Mouse (Mus musculus) MEL (cell line): Measurements from ENCODE around the gene Hcn2. TPM values are rescaled to one million over a fixed set of nuclear protein-coding genes. Genes with fewer than 3 reads are reported as not detected.

Source experiments
- DNase-seq: peaks from one replicate; pipeline ENCODE4 v3.0.0; 2011; ENCODE audit warnings: low read depth, low spot score
- H3K27ac ChIP-seq: 2 replicates; pipeline ENCODE4 v1.5.1; 2012; ENCODE audit warnings: low read depth, mild to moderate bottlenecking, control low read depth, low read length, moderate library complexity; ENCODE audit not compliant: control insufficient read depth
- H3K27me3 ChIP-seq, 2 experiments: fragments of 150-350 bp in 1 of 2; sonication (generic) in 1 of 2; 2 replicates each; pipeline ENCODE4 v1.6.1; 2012; ENCODE audit warnings: low read length in 2 of 2, mild to moderate bottlenecking in 2 of 2, improper control_type of control experiment in 1 of 2, moderate library complexity in 1 of 2; ENCODE audit not compliant: insufficient read depth in 2 of 2, control insufficient read depth in 1 of 2
- H3K36me3 ChIP-seq, 2 experiments: 2 replicates each; pipeline ENCODE4 v1.6.1; 2012 to 2014; ENCODE audit warnings: low read length in 2 of 2, improper control_type of control experiment in 1 of 2, inconsistent platforms in 1 of 2, mild to moderate bottlenecking in 1 of 2; ENCODE audit not compliant: insufficient read depth in 2 of 2, control insufficient read depth in 1 of 2
- H3K4me1 ChIP-seq, 2 experiments: fragments of 150-350 bp in 1 of 2; sonication (generic) in 1 of 2; 2 replicates each; pipeline ENCODE4 v1.6.1; 2012; ENCODE audit warnings: low read length in 2 of 2, improper control_type of control experiment in 1 of 2, mild to moderate bottlenecking in 1 of 2; ENCODE audit not compliant: insufficient read depth in 2 of 2, control insufficient read depth in 1 of 2
- H3K4me3 ChIP-seq, 2 experiments: fragments of 150-350 bp in 1 of 2; sonication (generic) in 1 of 2; 2 replicates each; pipeline ENCODE4 v1.5.1; 2012; ENCODE audit warnings: low read depth in 2 of 2, low read length in 2 of 2, mild to moderate bottlenecking in 2 of 2, moderate library complexity in 2 of 2, control low read depth in 1 of 2, improper control_type of control experiment in 1 of 2; ENCODE audit not compliant: control insufficient read depth in 1 of 2, insufficient read depth in 1 of 2
- H3K79me2 ChIP-seq: 2 replicates; pipeline ENCODE4 v1.6.1; 2012; ENCODE audit warnings: mild to moderate bottlenecking, low read length, moderate library complexity; ENCODE audit not compliant: control insufficient read depth, poor library complexity, insufficient read depth
- H3K9ac ChIP-seq: 2 replicates; pipeline ENCODE4 v1.6.1; 2012; ENCODE audit warnings: low read depth, mild to moderate bottlenecking, control low read depth, low read length, moderate library complexity; ENCODE audit not compliant: control insufficient read depth, poor library complexity, severe bottlenecking
- H3K9me3 ChIP-seq: fragments of 150-350 bp; sonication (generic); replicated peaks from 2 replicates; pipeline ENCODE4 v1.6.1; 2012; ENCODE audit warnings: mild to moderate bottlenecking, low read length, improper control_type of control experiment, moderate library complexity; ENCODE audit not compliant: insufficient read depth
- BHLHE40 ChIP-seq: IDR thresholded peaks from 2 replicates; pipeline ENCODE4 v1.6.1; 2012; ENCODE audit warnings: low read depth, mild to moderate bottlenecking, inconsistent platforms, low read length, improper control_type of control experiment, borderline replicate concordance
- CTCF ChIP-seq, 3 experiments: IDR thresholded peaks in 2 of 3; conservative IDR thresholded peaks in 1 of 3; 2 replicates each; pipeline ENCODE4 v1.5.1; 2011 to 2012; ENCODE audit warnings: low read length in 3 of 3, low read depth in 2 of 3, mild to moderate bottlenecking in 2 of 3, improper control_type of control experiment in 1 of 3, inconsistent platforms in 1 of 3, mixed read lengths in 1 of 3, moderate library complexity in 1 of 3; ENCODE audit not compliant: control insufficient read depth in 1 of 3, insufficient read depth in 1 of 3, poor library complexity in 1 of 3, severe bottlenecking in 1 of 3
- E2F4 ChIP-seq: IDR thresholded peaks from 2 replicates; pipeline ENCODE4 v1.6.1; 2011; ENCODE audit warnings: low read depth, low read length, improper control_type of control experiment, borderline replicate concordance
- EP300 ChIP-seq, 2 experiments: IDR thresholded peaks; 2 replicates each; pipeline ENCODE4 v1.6.1; 2011; ENCODE audit warnings: improper control_type of control experiment in 2 of 2, low read length in 2 of 2, low read depth in 1 of 2, mild to moderate bottlenecking in 1 of 2
- ETS1 ChIP-seq: IDR thresholded peaks from 2 replicates; pipeline ENCODE4 v1.6.1; 2012; ENCODE audit warnings: low read depth, mild to moderate bottlenecking, inconsistent platforms, low read length, improper control_type of control experiment, moderate library complexity
- GABPA ChIP-seq: IDR thresholded peaks from 2 replicates; pipeline ENCODE4 v1.6.1; 2012; ENCODE audit warnings: low read depth, mild to moderate bottlenecking, inconsistent platforms, low read length, improper control_type of control experiment, moderate library complexity
- GATA1 ChIP-seq: IDR thresholded peaks from 2 replicates; pipeline ENCODE4 v1.6.1; 2011; ENCODE audit warnings: low read depth, low read length, improper control_type of control experiment
- JUND ChIP-seq: IDR thresholded peaks from 2 replicates; pipeline ENCODE4 v1.6.1; 2011; ENCODE audit warnings: low read depth, mild to moderate bottlenecking, improper control_type of control experiment, low read length
- MAFK ChIP-seq: IDR thresholded peaks from 2 replicates; pipeline ENCODE4 v1.6.1; 2011; ENCODE audit warnings: low read depth, mild to moderate bottlenecking, low read length, improper control_type of control experiment, borderline replicate concordance
- MAX ChIP-seq: IDR thresholded peaks from 2 replicates; pipeline ENCODE4 v1.6.1; 2011; ENCODE audit warnings: low read length, improper control_type of control experiment
- MEF2A ChIP-seq: IDR thresholded peaks from 2 replicates; pipeline ENCODE4 v1.6.1; 2014; ENCODE audit warnings: low read depth, mild to moderate bottlenecking, inconsistent platforms, low read length, improper control_type of control experiment; ENCODE audit not compliant: poor library complexity, insufficient replicate concordance, severe bottlenecking; ENCODE audit errors: extremely low read depth
- MYB ChIP-seq: IDR thresholded peaks from 2 replicates; pipeline ENCODE4 v1.6.1; 2011; ENCODE audit warnings: mild to moderate bottlenecking, low read depth, low read length, improper control_type of control experiment
- MYC ChIP-seq: IDR thresholded peaks from 2 replicates; pipeline ENCODE4 v1.6.1; 2011; ENCODE audit warnings: low read depth, mild to moderate bottlenecking, low read length, improper control_type of control experiment, moderate library complexity
- NRF1 ChIP-seq: IDR thresholded peaks from 2 replicates; pipeline ENCODE4 v1.6.1; 2014; ENCODE audit warnings: low read depth, mild to moderate bottlenecking, inconsistent platforms, low read length, improper control_type of control experiment, moderate library complexity; ENCODE audit not compliant: poor library complexity, insufficient read depth, severe bottlenecking
- RAD21 ChIP-seq: IDR thresholded peaks from 2 replicates; pipeline ENCODE4 v1.6.1; 2011; ENCODE audit warnings: mild to moderate bottlenecking, low read depth, low read length, improper control_type of control experiment
- RCOR1 ChIP-seq: IDR thresholded peaks from 2 replicates; pipeline ENCODE4 v1.6.1; 2012; ENCODE audit warnings: low read depth, mild to moderate bottlenecking, inconsistent platforms, low read length, improper control_type of control experiment
- SIN3A ChIP-seq: IDR thresholded peaks from 2 replicates; pipeline ENCODE4 v1.6.1; 2012; ENCODE audit warnings: low read length, improper control_type of control experiment, inconsistent platforms
- TAL1 ChIP-seq: IDR thresholded peaks from 2 replicates; pipeline ENCODE4 v1.6.1; 2012; ENCODE audit warnings: mild to moderate bottlenecking, inconsistent platforms, low read length, moderate library complexity, mixed read lengths
- USF1 ChIP-seq: IDR thresholded peaks from 2 replicates; pipeline ENCODE4 v1.6.1; 2014; ENCODE audit warnings: low read depth, mild to moderate bottlenecking, inconsistent platforms, low read length, improper control_type of control experiment, moderate library complexity
- USF2 ChIP-seq, 2 experiments: IDR thresholded peaks; 2 replicates each; pipeline ENCODE4 v1.6.1; 2011 to 2012; ENCODE audit warnings: improper control_type of control experiment in 2 of 2, low read length in 2 of 2, borderline replicate concordance in 1 of 2, inconsistent platforms in 1 of 2, low read depth in 1 of 2, mild to moderate bottlenecking in 1 of 2; ENCODE audit not compliant: insufficient read depth in 1 of 2
- ZKSCAN1 ChIP-seq: IDR thresholded peaks from 2 replicates; pipeline ENCODE4 v1.6.1; 2012; ENCODE audit warnings: low read depth, mild to moderate bottlenecking, inconsistent platforms, low read length, improper control_type of control experiment, moderate library complexity
- ZMIZ1 ChIP-seq: IDR thresholded peaks from 2 replicates; pipeline ENCODE4 v1.6.1; 2012; ENCODE audit warnings: low read depth, mild to moderate bottlenecking, inconsistent platforms, low read length, improper control_type of control experiment, moderate library complexity
- ZNF384 ChIP-seq: IDR thresholded peaks from 2 replicates; pipeline ENCODE4 v1.6.1; 2012; ENCODE audit warnings: low read depth, mild to moderate bottlenecking, inconsistent platforms, low read length, improper control_type of control experiment
- polyA plus RNA-seq, 2 experiments: library from polyadenylated mRNA; stranded (reverse) in 1 of 2; unstranded in 1 of 2; fragments of >175 nt in 1 of 2; fragments of >200 nt in 1 of 2; gene quantifications; 2 replicates each; pipeline versions ENCODE4 v1.2.1 to v1.2.4; 2012; ENCODE audit warnings: low replicate concordance in 2 of 2, low read depth in 1 of 2; ENCODE audit not compliant: insufficient read length in 2 of 2, insufficient read depth in 1 of 2, missing spikeins in 1 of 2
- total RNA-seq: library from RNA; depleted of rRNA; stranded (reverse); fragments of 300-350 nt; gene quantifications from 2 replicates; pipeline ENCODE4 v1.2.3, GENCODE M21; 2012

Hcn2 gene
- total and polyA plus RNA-seq, 3 experiments: 0.42 to 1.6 TPM; not detected in 1

- no peak for TF ChIP-seq E2F4
Observed at GRCm38 (mm10) chr10:79671396-79672087, 44.9 kb upstream of the Hcn2 start (continued).

- H3K9me3 ChIP-seq: no peaks in the 10 kb centered on the region
- peaks cover 0 to 4% of the 10 kb centered on the region in 2 experiments; a peak in 1 of 4 replicates for H3K36me3 ChIP-seq
- TF ChIP-seq RCOR1: no peak
- no peak for TF ChIP-seq MYC
- no peak for TF ChIP-seq EP300 (IDR thresholded peaks at IDR 0.05; ENCODE audit: low read depth in 1 of 2, low read length in 2 of 2)
- no peak for TF ChIP-seq BHLHE40
- TF ChIP-seq RAD21: no peak
- no peak for TF ChIP-seq JUND
- no peak for TF ChIP-seq MAFK
- no peak for TF ChIP-seq NRF1
- TF ChIP-seq MYB: no peak
- no peak for TF ChIP-seq USF1
- no peak for TF ChIP-seq ZNF384
- TF ChIP-seq TAL1: no peak
- TF ChIP-seq ZKSCAN1: no peak
- TF ChIP-seq ZMIZ1: no peak
- TF ChIP-seq GATA1: no peak
- no peak for TF ChIP-seq MEF2A
- no peak for TF ChIP-seq ETS1
- H3K9ac ChIP-seq: no peak overlapping the region
- DNase-seq: no peak
- H3K27me3 ChIP-seq: no peaks in the 10 kb centered on the region
- peaks cover 11% of the 10 kb centered on the region for H3K79me2 ChIP-seq
- H3K4me1 ChIP-seq: peaks cover 0 to 9% of the 10 kb centered on the region in 2 experiments; a peak in 3 of 4 replicates
- H3K4me3 ChIP-seq: no peak overlapping the region
- H3K27ac ChIP-seq: no peak overlapping the region
Observed at GRCm38 (mm10) chr10:79672088-79672455, 44.4 kb upstream of the Hcn2 start.

GRCm38 (mm10) chr10:79673054-79673453 lies 43.4 kb upstream of the Hcn2 start:
- no peaks in the 10 kb centered on the region for H3K27me3 ChIP-seq
- H3K27ac ChIP-seq: no peak overlapping the region
- H3K36me3 ChIP-seq: peaks cover 0 to 4% of the 10 kb centered on the region in 2 experiments; a peak in 1 of 4 replicates
- no peaks in the 10 kb centered on the region for H3K9me3 ChIP-seq
- H3K79me2 ChIP-seq: peaks cover 11% of the 10 kb centered on the region
- peaks cover 0 to 9% of the 10 kb centered on the region in 2 experiments; a peak in 3 of 4 replicates for H3K4me1 ChIP-seq
- no peak overlapping the region for H3K4me3 ChIP-seq
- TF ChIP-seq USF2 (IDR thresholded peaks at IDR 0.05; ENCODE audit: borderline replicate concordance in 1 of 2, insufficient read depth in 1 of 2, low read depth in 1 of 2, low read length in 2 of 2) (no peak), SIN3A (no peak), MAX (no peak), CTCF (IDR thresholded peaks at IDR 0.05 in 2 of 3, conservative IDR thresholded peaks at IDR 0.05 in 1 of 3; ENCODE audit: control insufficient read depth in 1 of 3, insufficient read depth in 1 of 3, low read depth in 2 of 3, low read length in 3 of 3, poor library complexity in 1 of 3, severe bottlenecking in 1 of 3) (no peak), GABPA (no peak), BHLHE40 (no peak), ETS1 (no peak)
- no peak overlapping the region for H3K9ac ChIP-seq
- no peak for DNase-seq
